Mouse (Mus musculus): Measurements from ENCODE around the gene Fbxl17.
A peak's percentile ranks its signal among the peaks of the same experiment; 100 is the strongest.

Gene Fbxl17

DNA sequence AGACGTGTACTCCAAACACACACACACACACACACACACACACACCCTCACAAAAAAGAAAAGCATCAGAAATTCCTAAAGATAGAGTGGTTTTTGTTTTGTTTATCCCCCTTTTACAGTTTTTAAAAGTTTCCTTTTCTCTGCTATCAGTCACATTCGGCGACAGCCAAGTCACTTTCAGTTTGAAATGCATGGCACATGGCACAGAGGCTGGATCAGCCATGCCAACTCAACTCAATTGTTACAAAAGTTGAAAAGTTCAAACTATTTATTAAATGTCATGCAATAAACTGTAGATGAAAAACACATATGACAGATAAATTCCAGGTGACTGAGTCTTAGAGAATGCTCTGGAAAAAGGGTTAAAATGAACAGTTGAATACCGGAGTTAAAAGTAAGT lies 287.8 kb downstream of the Fbxl17 start:
- DNase-seq (ENCODE audit: low spot score): no peak

DNA sequence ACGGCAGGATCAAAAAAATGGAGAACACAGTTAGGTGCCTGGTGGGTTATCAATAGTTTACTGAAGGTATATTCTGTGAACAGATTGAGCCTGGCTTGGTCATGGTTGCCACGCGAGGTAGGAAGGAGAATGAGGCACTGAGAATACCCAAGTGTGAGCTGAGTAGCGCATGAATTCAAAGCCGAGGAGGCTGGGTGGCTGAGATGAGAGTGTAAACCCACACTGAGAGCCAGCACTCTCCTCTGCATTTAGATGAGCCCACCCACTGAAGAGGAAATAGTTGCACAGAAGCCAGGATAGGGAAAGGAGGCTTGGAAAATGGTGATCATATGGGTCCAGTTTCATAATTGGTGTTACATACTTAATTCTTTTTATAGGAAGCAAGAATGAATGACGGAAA lies 290.7 kb downstream of the Fbxl17 start:
- no peak for DNase-seq (ENCODE audit: low spot score)

DNA sequence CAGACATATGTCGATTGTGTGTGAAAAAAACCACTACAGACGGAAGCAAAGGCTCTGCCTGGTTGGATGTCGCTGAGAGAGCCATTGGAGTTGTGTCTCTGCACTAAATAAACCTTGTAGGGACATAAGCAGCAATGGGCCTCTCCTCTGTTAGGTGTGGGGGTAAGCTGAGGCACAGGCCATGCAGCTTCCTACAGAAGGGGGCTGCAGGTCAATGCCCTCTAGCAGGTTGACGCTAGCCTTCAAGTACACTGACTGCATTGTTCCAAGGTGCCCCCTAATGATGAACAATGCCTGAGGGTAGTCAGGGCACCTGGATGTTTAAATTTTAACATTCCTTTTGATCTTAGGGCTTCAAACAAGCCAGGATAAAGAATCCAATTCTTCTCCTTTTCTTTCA lies 291.5 kb downstream of the Fbxl17 start:
- DNase-seq (ENCODE audit: low spot score): no peak

DNA sequence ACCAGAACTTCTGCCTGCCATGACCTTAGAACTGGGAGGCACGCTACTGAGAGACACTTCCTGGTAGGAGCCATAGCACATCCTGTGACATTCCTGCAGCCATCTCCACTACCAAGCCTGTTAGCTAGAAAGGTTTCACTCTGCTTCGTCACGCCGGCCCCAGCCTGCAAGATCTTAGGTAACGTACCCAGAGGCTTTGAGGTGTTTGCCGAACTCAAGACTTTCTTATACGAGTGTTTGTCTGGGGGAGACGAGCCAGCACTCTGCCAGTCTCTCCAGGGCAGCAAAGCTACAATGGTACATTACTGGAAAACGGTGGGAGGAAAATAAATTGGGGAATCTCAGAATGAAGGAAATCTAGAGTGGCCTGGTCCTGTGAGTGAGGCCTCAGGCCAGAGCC lies 292.1 kb downstream of the Fbxl17 start:
- DNase-seq (ENCODE audit: low spot score): peak; percentile 7

DNA sequence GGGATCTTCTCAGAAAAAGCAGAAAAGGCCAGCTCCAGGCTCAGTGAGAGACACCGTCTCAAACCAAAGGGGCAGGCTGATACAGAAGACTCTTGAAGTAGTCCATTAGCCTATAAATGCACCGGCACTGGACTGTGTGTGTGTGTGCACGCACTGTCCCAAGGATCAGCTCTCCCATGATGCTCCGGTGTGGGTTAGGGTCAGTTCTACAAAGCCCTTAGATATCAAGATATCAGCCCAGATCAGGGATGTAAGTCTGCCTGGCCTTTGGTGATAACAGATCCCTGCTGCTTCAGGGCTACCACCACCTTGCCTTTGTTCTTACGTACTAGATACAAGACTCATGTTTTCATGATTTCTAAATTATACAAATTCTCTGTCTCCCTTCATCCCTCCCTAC lies 294.5 kb downstream of the Fbxl17 start:
- no peak for DNase-seq (ENCODE audit: low spot score)

DNA sequence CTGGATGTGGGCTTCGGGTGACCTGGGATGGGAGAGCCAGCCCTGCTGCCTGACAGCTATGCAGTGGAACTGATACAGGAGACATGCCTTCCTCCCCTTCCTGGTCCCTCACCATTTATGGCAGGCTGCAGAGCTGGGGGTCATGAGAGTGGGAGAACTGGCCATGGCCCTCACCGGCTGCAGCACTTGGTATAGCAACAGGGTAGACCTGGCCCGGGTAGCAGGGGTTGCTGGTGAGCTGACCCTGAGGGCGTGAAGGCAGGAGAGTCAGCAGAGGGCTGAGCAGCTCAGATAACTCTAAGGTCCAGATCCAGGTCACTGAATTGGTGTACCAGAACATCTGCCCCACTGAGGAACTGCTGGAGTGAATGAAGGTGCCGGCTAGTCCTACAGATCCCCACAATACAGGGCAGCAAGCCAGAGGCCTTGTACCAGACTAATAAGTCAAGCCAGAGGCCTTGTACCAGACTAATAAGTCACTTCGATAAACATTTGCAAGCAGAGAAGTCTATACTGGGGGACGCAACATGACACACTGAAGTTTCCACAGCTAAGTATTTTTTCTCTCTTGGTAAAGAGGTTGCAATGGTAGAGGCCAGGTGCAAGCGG lies 296.1 kb downstream of the Fbxl17 start:
- no peak for DNase-seq (ENCODE audit: low spot score)

DNA sequence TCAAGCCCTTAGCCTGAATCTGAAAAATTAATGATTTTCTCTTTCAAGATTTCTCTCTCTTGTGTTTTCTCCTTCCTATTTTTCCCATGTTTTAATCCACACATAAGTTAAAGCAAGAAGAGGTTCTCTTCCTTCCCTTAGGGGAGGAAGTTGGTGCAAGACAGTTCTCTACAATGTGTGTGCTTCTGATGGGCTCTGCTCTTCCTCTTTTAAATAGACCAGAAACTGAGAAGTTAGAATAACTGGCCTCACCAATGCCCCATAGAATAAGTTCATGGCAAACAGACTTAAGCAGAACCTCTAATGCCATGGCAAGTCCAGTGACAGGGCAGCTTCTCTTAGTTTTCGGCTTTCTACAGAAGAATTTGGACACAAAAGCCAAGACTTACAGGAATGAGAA lies 301.1 kb downstream of the Fbxl17 start:
- DNase-seq (ENCODE audit: low spot score): no peak

DNA sequence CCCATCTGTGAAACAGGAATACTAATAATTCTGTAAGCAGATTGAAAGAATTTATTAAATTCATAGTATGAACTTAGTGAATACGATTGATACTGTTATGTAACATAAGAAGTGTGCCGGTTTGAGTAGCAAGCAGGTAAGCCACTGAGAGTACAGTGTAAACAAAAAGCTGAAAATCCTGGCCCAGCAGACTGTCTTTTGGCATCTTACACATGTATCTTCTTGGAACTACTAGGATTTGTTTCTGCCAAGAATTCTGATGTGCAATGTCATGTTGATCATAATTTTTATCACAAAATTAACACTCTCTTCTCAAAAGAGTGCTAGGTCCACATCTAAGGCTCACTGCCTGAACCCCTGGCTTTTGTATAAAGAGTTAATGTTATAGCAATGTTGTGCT lies 304.3 kb downstream of the Fbxl17 start:
- DNase-seq (ENCODE audit: low spot score): no peak

DNA sequence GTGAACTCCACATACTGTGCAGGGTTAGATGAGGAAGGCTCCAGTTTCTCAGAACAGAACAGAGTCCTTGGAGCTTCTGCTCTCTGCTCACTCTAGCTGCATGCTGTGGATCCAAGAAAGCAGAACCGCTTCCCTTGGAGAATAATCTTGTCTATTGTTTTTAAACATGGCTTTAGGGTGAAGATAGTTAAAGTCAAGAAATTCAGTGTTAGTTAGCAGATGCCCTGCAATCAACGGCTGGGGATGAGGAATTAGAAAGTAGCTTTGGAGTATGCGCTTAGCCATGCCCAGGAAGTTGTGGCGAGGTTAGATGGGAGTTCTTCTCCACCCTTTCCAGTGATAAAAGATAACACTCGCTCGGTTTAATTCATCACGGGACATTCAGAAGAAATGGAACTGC lies 306.6 kb downstream of the Fbxl17 start:
- no peak for DNase-seq (ENCODE audit: low spot score)

DNA sequence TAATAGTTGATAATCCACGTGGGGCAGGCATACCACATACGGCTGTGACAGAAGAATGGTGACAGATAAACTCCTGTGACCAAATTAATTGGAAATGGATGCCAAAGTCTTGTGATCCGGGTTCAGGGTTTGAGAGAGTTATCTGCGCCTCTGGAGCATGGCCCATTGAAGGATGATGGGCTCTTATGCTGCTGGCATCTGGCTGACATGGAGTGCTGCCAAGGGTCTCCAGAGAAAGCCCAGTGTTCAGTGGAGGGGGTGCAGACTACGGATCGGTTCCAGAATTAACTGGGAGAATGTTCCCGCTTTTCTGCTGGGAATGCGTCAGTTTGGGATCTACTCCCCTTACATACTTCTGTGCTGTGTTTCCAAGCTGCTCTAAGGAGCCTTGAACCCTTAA lies 308.5 kb downstream of the Fbxl17 start:
- DNase-seq (ENCODE audit: low spot score): no peak

DNA sequence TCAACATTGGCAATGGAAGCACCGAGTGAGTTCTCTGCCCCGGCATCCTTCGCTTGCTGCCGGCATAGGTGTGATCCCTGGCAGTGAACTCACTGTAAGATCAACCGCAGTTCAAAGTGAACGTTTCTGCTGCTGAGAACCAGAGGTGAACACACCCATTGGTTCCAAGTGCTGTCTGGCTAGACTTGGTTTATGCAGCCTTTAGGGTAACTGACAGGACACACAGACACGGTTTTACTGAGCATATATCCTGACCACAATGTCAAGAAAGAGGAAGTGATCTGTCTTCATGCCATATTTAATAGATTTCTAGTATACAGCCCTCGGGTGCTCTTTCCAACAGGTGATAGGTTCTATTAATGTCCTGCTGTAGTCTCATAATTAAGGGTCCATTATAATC lies 310.5 kb downstream of the Fbxl17 start:
- peak; percentile 19 for DNase-seq (ENCODE audit: low spot score)

DNA sequence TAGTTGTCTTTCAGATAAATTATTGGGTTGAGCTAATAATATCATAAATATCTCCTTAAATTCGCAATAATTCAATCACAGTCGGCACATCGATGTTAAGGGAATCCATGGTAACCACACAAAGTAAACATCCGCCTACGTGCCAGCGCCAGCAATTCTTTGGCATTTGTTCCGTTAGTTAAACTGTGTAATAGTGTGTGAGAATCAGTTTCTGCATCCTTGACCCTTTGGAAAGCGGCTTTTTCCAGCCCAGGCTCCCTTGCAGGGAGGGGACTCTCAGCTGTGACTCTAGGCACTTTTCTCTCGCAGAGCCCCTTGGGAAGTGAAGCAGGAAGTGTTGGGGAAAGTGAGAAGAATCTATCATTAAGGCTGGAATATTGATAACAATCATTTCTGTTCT lies 314.3 kb downstream of the Fbxl17 start:
- DNase-seq (ENCODE audit: low spot score): peak; percentile 29

DNA sequence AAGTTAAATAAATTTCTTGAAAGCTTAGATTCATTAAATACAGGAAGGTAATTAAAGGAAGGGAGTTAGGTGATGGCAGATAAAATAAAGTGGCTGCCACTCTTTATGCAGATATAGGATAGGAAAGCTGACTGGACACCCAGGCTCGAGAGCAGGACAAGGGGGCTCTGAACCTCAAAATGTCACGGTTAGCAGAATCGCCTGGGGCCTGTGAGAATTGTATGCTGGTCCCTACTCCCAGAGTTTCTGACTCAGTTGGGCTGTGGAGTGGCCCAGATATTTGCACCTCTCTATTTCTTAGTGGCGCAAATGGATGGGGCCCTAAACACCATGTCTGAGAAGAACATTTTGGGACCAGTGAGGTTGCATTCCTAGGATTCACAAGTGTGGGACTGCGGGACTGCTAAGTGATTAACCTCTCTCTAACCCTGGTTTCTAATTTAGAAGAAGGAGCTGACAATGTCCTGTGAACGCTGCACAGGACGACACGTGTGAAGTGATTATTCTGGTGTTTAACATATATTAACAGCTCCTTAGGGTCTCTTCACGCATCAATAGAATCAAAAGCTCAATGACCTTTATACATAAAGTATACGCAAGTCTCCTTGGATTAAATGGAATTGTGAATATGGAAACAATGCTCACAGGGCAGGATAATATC lies 314.8 kb downstream of the Fbxl17 start:
- DNase-seq (ENCODE audit: low spot score): no peak

DNA sequence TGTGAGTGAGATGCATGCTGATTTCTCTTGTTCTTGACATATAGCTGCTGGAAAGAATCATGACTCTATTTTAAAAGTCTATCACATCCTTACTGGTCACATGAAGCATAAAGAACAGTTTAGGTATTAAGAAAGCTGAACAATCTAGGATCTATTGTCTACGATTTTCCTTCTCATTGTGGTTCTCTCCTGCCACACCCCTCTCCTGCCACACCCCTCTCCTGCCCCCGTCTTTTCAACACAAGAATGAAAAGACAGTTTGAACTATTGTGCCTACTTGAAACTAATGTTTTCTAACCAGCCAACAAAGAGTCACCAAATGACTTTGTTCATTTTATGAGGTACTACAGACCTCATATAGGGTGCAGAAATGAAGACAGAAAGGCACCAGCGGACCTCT lies 316.4 kb downstream of the Fbxl17 start:
- DNase-seq (ENCODE audit: low spot score): no peak

DNA sequence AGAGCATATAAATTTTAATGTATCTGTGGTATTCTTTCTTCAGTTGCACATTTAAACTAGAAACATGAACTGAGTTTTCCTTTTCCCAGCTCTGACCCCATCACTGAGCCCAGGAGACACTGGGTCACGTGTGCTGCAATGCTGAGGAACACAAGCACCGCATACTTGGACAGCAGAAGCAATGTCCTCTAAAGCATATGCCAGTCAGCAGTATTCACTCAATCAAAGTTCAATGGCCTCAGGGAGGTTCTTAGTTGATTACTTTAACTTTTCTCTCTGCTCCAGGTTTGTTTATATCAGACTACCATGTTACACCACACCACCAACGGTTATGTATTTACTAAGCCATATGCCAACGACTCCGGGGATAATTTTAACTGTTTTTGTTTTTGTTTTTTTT lies 318.2 kb downstream of the Fbxl17 start:
- no peak for DNase-seq (ENCODE audit: low spot score)

DNA sequence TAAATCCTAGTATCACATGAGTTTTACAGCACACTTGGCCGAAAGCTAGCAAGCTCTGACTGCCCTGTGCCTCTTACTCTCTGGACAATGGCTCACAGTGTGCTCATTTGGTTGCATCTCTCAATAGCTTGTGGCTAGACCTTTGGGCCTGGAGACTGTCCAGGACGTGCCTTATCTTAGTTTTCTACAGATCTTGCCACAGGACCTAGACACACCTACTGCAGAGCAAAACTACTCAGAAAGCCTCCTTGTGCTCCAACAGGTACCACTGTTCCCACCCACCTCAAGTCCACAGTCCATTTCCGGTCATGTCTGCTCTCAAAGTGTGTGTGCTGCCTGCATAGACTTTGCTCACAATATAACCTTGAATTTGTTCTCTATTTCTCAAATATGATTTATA lies 319.8 kb downstream of the Fbxl17 start:
- DNase-seq (ENCODE audit: low spot score): no peak

DNA sequence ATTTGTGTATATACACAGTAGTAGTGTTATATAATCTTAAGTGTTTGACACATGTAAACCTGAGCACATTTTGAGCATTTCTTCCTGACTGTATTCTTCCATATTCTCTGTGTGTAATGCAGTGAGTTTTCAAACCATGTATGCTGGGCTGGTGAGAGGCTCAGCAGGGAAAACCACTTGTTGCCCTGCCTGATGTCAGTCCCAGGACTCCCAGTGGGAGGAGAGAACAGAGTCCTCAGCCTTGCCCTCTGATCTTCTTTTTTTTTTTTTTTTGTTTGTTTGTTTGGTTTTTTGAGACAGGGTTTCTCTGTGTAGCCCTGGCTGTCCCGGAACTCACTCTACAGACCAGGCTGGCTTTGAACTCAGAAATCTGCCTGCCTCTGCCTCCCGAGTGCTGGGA lies 321.5 kb downstream of the Fbxl17 start:
- no peak for DNase-seq (ENCODE audit: low spot score)

DNA sequence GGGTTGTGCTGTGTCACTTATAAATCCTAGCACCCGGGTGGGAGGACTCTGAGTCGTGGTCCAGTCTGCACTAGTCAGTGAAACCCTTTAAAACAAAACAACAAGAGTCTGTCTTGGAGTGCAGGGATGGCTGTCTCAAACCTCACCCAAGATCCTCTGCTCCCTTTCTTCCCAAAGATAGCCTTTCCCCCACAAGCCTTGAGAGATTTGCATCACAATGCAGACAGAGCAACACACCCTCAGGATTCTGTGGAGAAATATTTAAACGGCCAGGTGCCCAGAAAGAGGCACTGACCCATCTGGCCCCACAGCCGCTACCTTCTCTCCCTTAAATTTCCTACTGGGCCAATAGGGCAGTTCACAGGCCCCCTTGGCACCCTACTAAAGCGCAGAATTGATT lies 323.4 kb downstream of the Fbxl17 start:
- no peak for DNase-seq (ENCODE audit: low spot score)

DNA sequence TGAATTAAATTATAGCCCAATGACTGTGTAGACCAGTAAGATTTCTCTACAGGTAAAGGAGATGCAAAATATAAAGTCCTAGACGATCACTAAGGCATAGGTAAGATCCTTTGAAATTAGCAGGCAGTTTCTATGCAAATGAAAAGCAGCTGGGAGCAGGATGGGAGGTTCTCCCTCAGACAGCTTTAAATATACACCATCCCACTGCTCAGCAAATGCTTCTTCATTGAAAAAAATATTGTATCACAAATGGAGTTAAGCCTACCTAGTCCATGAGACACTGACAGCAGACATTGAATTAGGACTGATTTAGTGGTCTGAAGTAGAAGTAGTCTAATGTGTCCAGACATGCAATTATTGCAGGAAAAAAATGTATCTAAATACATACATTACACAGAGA lies 327.1 kb downstream of the Fbxl17 start:
- DNase-seq (ENCODE audit: low spot score): no peak

DNA sequence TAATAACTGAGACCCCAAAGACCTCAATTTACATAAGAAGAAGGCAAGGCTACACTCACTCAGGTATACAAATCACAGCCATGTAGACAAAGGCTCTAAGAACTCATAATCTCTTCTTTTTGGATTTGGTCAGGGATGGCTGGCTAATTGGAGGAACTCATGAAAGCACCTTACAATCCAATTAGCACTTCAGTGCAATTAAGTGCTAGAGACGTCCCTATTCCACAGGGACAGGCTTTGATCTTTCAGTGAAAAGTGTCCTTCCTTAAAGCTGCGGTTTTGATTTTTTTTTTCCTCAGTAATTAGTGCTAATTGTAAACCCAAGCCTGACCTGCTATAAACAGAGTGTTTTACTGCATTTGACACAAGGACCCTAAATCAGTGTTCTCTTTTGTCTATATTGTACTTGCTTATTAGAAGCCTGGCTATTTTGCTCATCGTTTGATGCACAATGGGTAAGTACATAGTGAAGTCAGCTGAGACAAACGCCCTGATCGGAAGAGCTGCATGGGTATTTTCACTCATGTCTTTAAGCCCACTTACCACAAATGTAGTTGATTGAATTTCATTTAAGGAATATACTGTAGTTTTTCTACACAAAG lies 327.8 kb downstream of the Fbxl17 start:
- no peak for DNase-seq (ENCODE audit: low spot score)

DNA sequence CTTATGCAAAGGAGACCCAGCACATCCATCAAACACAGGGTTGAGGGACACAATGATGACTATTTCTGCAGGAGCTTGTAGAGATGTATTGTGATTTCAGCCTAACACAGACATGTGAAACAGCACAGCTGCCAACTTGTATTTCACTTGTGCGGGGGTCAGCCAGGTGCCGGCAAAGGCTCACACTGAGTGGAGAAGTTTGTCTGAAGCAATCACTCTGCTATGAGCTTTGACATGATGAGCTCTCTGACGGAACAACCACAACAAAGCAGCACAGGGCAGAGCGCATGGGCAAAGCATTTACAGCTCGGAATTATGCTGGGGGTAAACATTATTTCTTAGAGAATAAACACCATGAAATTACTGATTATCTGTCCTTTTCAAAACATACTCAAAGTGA lies 328.6 kb downstream of the Fbxl17 start:
- no peak for DNase-seq (ENCODE audit: low spot score)

DNA sequence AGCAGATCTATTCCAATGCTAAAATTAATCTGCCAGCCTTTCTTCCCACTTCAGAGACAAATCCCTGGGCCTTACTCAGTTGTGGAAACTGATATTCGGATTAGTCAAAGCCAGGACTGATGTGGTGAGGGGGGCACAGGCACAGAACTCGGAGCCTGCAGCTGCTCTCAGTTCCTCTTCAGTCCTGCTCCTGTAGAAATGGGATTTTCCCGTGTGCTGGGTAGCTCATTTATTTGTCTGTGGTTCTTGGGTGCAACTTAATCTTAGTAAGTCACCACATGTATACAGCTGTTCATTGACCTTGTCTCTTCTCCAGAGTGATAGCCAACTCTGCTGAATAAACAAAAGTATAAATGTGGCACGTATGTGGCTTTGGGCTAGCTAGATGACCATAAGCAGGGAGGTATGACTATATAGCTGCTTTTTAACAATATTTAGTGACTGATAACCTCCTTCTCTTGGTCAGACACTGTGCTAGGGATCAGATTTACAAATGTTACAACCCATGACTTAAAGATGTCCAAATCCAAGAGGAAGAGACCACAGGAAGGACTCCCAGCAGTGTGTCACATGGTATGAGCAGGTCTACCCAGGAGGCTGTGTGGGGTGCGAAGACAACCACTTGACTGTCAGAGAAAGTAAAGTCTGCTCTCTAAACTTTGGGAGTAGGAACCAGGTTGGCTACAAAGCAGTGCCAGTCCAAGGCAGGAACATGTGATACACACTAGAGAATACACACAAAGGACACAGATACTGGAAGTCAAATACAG lies 331.6 kb downstream of the Fbxl17 start:
- no peak for DNase-seq (ENCODE audit: low spot score)

DNA sequence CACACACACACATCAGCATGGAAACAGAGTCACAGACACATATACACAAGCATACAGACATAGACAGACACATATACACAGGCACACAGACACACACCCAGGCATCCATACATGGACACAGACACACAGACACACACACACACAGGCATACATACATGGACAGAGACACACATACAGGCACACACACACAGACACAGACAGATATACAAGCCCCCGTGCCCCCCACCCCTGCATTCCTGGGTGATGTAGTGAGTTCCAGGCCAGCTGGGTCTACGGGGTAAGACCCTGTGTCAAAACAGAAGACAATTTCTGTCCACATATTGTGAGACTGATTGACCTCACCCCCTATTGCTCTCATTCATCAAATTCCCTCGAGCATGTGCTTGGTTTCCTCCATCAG lies 332.6 kb downstream of the Fbxl17 start:
- no peak for DNase-seq (ENCODE audit: low spot score)
